Mouse (Mus musculus): Measurements from ENCODE around the gene Zfhx2.

Gene Zfhx2

DNA sequence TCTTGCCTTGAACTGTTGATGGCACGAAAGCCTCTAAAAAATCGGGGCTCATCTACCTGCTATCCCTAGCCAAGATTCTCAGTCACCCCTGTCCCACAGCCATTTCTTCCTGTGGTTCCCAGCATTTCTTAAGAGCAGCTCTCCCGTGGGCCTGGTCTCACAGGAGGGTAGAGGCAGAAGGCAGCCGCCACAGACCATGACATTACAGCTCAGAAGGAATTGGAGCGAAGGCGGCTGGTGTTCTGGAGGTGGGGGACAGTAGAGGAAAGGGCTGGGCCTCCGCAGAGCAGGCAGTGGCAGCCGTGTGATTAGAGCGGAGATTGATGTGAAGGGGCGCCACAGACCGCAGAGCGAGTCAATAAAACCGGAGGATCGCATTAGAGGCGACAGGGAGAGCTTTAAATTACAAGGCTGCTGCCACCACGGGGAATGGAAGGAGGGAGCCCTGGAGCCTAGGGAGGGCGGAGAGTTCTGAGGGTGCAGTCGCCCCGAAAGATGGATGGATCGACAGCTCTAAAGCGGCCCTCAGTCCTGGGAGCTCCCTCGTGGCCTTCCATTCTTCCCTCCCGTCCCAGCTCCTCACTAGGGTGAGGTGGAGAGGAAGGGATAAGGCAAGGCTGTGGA is 13.6 kb downstream of the Zfhx2 start:
- DNase-seq (ENCODE audit: low read depth), result no peak

DNA sequence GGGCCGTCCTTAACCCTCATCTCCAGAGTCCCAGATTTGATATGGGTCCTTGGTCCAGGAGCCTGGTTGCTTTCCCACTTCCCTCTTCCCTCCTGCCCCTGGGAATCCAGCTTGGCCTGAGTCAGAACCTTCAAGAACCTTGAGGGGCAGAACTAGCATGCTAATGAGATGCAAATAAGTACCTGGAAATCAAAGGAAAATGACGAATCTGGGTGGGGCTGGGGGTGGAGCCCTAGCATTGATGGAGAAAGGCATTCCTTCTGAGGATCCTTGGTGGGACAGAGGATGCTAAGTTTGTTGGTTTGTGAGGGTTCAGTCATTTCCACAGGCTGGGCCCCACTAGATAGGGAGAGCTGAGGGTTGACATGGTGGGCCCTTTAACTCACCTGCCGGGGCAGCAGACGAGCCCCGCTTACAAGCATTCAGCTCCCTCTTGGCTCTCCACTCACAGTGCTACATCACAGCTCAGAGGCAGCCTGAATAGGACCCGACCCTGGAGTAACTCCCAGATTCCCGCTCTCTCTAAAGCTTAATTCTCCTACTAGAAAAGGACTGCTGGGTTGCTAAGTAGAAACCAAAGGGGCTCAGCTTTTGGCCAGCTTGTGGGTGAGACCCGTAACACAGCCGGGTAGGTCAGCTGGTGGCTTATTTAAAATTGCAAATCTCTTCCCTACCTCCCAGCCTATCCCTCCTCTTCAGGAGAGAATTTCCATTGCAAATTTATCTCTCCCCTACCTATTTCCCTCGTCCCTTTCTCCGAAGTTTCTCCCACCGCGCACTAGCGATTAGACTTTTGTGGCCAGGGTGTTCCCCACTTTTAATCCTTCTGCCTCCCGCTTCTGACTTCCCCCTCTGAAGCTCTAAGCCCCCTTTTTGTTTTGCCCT is 14.4 kb downstream of the Zfhx2 start:
- DNase-seq (ENCODE audit: low read depth), result no peak

DNA sequence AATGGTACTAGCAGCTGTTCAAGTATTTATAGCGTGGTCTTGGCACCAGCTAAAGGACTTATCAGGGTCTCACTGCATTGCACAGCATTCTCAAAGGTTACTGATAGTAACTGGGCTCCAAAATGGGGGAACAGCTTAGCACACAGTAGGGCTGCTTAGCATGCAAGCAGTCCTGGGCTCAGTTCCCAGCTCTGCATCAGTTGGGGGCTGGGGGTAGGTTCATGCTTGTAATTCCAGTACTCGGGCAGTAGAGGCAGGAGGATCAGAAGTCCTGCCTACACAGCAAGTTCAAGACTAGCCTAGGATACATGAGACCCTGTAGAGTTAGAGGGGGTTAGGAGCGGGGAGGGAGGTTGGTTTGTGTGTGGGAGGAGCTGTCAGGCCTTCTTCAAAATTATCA is 15.2 kb downstream of the Zfhx2 start:
- no peak for DNase-seq (ENCODE audit: low read depth)

DNA sequence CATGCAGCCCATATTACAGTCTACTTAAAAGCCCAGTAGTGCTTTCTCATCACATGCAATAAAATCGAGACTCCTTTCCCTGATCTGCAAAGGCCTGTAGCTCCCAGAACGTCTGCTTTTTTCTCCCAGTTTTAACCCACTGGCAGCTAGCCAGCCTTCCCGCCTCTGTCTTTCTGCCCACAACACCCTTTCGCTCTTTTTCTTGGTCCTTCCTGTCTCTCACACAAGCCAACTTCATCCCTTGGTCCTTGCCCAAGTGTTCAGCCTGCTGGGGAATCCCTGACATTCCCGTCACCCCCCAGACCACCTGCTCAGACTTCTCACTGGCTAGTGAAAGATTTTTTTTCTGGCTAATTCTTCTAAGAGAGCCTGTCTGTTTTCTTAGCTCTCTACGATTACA is 15.9 kb downstream of the Zfhx2 start:
- DNase-seq (ENCODE audit: low read depth), result no peak

DNA sequence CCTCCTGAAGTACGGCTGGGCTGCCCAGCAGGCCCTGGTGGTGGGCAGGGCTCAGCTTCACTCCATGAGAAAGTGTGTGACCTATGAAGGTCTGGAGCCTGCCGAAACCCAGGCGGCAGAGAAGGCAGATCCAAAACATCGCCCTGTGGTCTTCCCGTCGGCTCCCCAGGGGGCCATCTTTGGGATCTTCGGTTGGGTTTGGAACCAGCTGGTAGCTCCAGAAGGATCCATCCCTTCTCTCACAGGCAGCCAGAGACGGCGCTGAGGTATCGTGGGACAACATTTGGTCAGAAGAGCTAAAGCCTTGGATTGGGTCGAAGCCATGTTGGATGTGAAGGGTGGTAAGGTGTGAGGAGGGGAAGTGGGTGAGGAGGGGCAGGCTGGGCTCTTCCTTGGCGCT is 17.7 kb downstream of the Zfhx2 start:
- no peak for DNase-seq (ENCODE audit: low read depth)

DNA sequence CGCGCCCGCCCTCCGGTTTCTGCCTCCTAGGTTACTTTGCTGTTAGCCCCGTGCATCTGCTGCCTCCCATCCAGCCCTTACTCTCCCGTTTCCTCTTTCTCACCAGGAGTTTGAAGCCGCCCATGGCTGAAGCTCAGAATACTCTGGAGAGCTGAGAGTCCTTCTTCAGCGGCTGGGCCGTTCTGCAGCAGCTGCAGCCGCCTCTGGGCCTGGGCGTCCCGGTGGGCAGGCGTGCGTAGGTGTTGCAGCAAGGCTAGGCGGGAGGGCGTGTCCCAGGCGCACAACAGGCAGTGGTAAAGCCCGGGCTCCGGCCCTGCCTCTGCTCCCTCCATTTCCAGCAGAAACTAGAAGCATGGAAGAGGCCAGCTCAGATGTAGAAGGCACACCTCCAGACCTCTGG is 20.4 kb downstream of the Zfhx2 start:
- DNase-seq (ENCODE audit: low read depth), result no peak

DNA sequence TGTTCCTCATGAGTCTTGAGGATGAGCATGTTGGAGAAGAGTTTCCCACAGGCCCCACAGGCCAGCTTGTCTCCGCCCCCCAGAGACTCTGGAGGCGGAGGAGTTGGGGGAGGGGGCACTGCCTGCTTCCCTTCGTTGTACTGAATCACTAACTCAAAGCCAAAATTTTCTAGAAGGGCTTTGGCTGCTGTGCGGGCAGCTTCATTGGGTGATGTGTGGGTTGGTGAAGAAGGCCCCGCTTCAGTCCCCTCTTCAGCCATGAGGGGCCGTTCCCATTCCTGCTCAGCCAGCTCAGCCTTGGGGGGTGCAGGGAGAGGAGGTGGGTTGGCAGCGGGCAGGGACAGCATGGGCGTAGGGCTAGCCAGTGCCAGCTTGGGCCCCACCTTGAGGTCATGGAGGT is 26.1 kb downstream of the Zfhx2 start:
- no peak for DNase-seq (ENCODE audit: low read depth)

DNA sequence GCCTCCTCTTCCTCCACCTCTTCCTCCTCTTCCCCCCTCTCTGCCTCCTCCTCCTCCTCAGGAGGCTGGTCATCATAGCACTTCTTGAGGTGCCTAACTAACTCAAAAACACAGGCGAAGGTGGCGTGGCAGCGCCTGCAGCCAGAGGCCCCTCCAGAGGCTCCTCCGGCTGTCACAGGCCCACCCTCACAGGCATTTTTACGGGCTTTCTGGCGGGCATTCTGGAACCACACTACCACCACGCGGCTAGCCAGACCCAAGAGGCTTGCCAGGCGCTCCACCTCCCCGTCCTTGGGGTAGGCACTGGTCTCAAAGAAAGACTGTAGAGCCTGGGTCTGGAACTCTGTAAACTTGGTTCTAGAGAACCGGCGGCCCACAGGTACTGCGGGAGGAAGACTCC is 26.7 kb downstream of the Zfhx2 start:
- DNase-seq (ENCODE audit: low read depth), result no peak

DNA sequence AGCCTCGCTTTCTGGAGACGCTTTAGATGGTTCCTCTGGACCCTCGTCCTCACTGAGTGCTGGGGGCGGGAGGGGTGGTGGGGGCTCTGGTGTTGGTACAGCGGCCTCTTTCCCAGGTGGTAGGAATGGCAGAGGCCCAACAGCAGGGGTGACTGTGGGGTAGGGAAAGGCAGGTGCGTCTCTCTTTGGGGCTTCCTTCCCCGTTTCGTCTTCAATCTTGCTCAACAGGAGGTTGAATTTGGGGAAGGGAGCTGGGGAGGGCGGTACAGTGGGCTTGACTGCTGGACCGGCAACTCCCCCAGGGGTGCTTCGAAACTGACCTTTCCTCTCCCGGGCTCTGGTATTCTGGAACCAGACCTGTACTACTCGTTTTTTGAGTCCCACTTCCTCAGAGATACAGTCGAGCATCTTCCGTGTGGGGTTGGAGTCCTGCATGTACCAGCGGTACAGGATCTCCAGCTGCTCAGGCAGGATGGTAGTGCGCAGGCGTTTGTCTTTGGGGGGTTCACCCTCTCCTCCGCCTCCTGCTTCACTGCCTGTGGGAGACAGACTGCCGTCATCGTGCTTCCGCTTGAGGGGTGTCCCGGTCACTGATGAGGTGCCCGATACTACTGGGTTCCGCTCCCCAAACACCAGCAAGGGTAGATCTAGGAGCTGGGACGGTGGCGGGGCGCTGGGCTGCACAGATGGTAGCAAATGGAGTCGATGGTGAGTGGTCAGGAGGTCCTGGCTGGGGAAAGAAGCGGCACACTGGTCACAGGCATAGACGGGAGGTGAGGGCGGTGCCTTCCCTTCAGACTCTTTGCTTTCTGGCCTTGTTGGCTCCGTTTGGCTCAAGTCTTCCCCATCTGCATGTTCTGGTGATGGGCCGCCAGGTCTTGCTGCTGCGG is 27.4 kb downstream of the Zfhx2 start:
- DNase-seq (ENCODE audit: low read depth), result no peak

DNA sequence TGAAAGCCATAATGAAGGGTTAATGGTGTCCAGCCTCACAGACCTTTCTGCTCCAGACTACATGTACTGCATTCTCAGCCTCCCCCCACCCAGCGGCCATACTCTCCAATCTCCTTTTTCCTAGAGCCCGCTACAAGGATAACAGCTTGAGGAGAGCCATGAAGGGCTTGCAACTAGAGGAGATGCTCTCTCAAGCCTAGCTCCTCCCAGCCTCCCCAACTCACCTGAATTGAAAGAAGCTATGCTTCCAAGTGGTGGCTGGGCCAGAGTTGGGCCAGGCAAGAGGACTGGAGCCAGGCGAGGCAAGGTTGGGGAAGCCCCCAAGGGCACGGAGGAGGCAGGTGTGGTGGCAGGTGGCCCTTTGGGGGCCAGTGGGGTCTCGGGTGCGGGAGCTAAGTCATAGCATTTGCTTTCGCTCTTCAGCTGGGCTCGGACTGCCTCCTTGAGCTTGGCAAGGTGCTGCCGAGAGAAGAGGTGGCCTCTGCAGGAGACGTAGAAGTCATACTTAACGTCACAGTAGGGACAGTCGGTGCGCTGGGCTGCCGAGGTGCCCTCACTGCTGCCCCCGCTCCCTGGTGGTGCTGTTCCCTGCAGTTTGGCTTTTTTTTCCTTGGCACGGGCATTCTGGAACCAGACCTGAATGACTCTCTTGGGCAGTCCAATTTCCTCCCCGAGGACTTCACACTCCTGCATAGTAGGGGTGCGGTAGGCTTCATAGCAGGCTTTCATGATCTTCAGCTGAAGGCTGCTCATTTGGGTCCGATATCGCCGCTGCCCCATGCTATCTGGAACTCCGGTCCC is 28.3 kb downstream of the Zfhx2 start:
- no peak for DNase-seq (ENCODE audit: low read depth)

DNA sequence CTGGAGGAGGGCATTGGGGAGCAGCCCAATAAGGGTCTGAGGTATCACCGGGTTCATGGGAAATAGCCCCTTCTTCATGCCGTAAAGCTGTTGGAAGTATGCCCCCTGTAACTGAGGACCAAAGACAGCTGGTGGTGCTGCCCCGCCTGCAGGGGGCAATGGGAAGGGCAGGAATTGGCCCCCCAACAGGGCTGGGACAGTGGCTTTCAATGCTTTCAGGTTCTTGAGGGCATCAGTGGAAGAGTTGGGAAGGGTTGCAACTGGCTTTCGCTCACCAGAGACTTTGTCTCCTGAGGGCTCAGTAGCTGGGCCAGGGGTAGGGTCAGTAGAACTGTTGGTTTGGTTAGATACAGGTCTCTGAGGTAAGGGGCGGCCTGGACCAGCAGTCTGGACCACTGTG is 29.0 kb downstream of the Zfhx2 start:
- no peak for DNase-seq (ENCODE audit: low read depth)

DNA sequence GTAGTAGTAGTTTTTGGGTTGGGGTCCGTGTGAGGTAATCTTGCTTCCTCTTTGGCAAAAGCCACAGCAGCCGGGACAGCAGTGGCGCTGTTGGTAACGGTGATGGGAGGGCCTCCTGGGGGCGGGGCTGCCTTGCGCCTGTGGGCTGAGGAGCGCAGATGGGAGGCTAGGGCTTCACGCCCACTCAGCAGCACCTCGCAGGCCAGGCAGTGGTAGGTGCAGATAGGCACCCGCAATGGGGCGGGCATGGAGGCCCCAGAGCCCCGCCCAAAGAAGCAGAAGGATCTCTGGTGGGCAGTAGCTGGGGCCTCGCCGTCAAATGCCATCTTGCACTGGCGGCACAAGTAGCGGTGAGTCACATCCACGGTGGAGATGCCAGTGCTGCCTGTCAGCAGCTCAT is 29.5 kb downstream of the Zfhx2 start:
- DNase-seq (ENCODE audit: low read depth), result no peak

DNA sequence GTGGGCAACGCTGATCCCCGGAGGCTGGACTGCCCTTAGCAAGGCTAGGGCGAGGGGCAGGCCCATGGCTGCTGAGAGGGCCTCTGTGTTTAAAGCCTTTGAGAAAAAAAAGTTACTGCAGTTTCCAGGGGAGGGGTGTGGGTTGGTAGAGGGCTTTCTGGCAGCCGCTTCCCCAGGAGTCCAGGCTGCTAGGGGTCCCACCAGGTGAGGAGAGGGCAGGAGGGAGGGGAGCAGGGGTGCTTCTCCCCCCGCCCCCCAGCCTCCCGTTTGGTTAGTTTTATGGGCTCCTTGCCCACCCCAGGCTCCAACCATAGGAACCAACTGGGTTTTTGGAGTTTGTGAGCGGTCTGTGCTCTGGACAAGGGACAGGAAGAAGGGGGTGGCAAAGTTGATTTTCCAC is 30.3 kb downstream of the Zfhx2 start:
- DNase-seq (ENCODE audit: low read depth), result no peak

DNA sequence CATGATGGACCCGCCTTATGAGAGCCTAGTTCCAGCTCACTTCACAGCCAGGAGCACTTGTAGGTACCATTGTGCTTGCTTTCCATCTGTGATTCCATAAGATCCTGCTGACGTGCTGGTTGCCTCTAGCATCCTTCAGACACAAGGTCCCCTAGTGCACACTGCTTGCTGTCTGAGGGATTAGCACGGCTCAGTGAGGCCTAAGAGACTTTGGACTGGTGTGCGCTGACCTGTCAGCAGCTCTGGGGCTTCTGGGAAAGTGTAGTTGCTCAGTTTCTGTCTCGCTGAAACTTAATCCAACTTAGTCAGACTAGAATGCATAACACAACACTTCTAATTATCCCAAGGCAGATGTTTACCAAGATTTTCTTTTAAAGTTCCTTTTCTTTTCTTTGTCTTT is 32.2 kb downstream of the Zfhx2 start:
- no peak for DNase-seq (ENCODE audit: low read depth)

DNA sequence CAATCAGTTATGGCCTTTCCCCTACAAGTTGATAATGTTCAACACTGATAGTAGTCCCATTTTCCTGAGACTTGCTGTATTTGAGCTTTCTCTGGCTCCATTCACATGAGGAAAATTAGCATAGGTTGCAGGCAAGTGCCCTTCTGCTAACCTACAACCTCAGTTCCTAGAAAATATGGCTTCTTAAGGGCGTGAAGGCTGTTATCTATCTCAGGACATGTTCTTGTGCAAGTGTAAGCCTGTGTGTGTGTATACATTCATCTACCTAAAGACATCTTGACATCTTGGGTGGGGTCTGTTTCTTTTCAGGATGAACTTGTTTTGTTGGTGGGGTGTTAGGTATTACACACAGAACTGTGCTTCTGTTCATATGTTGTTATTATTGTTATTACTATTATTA is 33.1 kb downstream of the Zfhx2 start:
- no peak for DNase-seq (ENCODE audit: low read depth)

DNA sequence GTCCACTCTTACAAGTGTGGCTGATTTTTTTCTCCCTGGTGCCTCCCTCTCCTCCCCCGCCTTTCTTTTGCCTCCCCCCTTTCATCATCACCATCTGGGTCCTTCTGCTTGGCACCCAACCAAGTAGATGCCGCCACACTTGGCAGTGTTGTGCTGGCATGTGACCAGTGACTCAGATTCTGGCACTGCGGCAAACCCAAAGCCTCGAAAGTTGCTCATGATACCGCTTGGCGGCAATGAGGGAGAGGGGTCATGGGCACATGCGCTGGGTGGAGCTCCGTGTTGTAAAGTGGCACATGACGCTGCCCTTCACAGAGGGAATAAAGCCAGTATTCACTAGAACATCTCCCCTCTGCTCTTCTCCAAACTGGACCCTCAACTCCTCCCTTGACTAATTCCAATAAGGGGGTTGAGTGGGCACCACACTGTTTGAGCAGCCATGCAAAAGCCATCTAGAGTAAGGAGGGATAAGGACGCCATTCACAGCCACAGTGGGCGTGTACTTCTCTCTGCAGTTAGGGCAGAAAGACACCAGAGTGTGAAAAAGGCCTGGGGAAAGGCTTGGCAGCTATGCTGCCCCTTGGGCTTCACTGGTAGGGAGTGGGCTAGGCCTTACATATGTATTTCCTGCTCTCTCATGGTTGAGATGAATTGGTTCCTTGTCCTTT is 36.8 kb downstream of the Zfhx2 start:
- DNase-seq (ENCODE audit: low read depth), result peak; percentile 45

DNA sequence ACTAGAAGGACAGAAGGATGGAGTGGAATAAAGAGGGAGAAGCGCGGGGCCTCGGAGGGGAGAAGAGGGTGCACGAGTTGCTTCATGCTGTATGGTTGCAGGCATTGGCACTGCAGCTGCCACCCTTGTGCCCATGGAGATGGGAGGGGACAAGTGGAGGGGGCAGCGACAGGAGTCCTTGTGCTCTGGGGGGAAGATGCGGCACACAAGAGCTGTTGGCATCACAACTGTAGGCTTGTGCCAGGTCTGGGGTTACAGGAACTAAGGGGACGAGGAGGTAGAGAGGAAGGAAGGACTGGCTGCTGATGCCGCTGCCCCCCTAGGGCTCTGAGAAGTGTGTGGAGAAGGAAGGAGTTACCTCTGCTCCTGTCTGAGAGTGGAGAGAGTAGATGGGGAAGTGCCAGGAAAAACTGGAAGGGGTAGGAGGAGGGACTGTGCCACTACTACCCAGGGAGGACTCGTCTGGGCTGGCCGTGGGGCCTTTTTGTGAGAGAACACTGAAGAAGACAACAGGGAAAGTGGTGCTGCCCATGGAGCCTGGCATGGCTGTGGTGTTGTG is 37.9 kb downstream of the Zfhx2 start:
- no peak for DNase-seq (ENCODE audit: low read depth)

DNA sequence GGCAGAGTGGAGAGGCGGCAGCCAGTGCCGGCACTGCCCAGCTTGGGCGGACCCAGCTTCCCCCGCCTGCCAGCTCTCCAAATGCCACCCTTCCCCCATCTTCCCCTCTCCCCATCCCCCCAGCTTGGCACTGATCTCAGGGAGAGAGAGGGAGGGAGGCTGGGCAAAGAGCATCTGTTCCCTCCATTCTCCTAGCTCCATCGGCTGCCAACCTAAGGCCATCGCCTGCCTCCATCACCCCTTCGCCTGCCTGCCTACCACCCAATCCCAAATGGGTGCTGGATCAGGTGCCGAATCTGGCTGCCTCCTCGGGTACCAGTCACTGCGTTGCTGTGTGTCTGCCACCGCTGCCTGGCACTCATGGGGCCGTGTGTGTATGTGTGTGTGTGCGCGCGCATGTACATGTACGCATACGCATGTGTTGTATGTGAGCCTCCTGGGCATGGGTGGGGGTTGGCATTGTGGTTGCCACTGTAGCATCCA is 38.4 kb downstream of the Zfhx2 start:
- no peak for DNase-seq (ENCODE audit: low read depth)

DNA sequence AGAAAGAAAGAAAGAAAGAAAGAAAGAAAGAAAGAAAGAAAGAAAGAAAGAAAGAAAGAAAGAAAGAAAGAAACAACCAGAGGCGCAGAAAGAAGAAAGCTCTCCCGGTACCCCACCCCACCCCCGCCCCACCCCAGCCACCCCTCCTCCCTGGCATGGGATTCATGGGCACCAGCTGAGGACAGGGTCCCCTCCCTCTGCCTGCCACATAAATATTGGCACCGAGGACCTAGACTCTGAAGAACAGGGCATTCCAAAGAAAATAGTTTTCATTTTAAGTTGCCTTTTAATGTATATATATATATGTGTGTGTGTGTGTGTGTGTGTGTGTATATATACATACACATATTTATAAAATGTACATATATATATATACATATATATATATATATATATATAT is 39.1 kb downstream of the Zfhx2 start:
- no peak for DNase-seq (ENCODE audit: low read depth)

DNA sequence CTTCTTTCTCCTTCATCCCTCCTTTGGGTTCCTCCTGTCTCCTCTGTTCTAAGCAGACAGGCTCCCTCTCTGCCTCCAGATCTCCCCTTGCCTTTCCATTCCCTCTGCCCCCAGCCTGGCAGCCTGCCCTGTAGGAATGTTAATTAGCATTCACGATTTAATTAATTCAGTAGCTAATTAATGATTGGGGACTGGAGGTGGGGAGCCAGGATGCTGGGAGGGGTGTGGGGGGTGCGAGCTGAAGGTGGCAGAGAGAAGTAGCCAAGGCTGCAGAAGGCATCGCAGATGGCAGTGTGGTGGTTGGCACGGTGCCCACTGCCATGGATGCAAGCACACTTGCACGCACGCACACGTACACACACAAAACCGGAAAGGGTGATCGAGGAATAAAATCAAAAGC is 39.6 kb downstream of the Zfhx2 start:
- no peak for DNase-seq (ENCODE audit: low read depth)

DNA sequence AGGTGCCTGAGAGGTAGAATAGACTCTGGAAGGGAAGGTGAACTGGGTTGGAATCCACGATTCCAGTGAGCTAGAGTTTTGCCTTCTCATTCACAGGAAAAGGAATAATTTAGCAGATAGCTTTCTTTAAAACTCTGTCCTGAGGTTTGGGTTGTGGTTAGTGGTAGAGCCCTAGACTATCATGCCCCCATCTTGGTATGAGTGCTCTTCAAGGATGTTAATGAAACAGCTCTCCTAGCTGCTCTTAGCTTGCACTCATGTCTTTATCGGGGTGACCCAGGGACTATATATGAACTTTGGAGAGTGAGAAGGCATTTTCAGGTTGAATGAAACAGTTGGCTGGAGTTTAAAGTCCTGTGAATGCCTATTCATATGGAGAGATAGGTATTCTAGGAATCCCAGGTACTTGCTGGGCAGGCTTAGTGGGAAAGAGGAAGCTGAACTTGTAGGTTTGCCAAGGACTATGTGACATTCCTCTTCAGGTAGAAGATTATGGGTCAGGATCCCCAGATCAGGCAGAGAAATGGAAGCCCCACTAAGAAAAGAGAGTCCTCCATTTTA is 44.1 kb downstream of the Zfhx2 start:
- DNase-seq (ENCODE audit: low read depth), result no peak

Measured in fibroblast of lung, adult 2 months (primary cell).